Mouse (Mus musculus): ENCODE measurements at regions not wholly inside any gene's neighbourhood (a gene's known extent, or its start where the extent isn't known, plus 50 kb on each side); places are given as distances from the start of the nearest gene placed in this dataset.

DNA sequence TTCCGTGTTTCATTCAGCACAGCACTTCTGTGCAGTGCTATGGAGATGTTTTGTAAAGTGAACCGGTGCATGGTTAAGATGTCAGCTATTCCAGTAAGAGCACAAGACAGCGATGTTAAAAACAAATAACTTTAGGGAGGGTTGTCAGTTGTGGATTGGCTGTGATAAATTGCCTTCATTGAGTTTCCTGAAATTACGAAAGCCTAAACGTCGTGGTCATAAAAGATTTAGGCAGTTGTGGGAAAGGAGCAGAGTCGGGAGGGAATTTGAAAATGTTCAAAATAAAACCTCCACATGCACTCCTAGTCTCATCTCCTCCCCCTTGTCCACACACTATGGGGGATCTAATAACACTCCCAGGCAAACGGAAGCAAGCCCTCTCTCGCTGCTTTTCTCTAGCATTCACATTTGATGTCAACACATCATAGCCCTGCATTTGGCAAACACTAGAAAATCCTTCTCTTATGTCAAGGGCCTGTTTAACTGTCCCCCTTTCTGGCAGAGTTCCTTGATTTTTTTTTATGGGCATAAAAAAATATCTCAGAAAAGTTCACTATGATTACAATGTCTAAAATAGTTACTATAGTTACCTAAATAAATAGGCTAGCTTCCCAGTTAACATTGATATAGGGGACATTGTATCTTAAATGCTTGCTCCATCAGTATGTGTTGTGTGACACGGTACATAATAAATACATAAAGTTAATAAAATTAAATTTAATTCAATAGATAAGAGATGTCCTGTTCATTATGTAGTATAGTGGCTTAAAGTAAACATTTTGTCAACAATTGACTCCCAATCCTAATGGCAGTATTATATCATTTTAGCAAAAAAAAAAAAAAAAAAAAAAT is 589.2 kb upstream of the Kif18a start:
- H3K27ac ChIP-seq (replicated peaks), result no peak overlapping the region
- no peaks in the 10 kb centered on the region for H3K9me3 ChIP-seq
- no peak overlapping the region for H3K4me3 ChIP-seq
- H3K9ac ChIP-seq, result no peak overlapping the region
- ATAC-seq (ENCODE audit: low FRiP score, low read depth), result no peak
- no peaks in the 10 kb centered on the region for H3K27me3 ChIP-seq
- H3K4me1 ChIP-seq (replicated peaks), result no peaks in the 10 kb centered on the region
- no peaks in the 10 kb centered on the region for H3K36me3 ChIP-seq
- H3K4me2 ChIP-seq, result no peak overlapping the region
- 57% methylated on average over 10 of the region's 10 CpGs for WGBS

DNA sequence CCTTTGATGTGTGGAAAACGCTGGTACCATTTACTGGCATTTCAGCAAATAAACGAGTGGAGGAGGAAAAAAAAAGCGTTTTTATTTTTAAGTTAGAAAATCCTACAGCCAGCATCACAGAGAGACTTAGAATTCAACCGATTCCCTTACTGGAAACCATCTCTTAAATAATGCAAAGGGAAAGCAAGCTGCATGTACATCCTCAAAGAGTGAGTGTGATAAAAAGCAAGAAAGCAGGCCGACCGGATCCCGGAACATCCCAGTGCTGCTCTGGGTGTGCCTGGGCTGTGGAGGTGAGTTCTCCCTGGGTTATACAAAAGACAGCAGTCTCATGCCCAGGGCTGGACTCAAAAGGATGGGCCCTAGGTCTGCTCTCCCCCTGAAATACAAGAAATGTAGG is 579.2 kb upstream of the Kif18a start:
- Histone ChIP-seq H3K27me3 (no peaks in the 10 kb centered on the region), H3K36me3 (no peaks in the 10 kb centered on the region), H3K4me2 (no peak overlapping the region), H3K9me3 (no peaks in the 10 kb centered on the region), H3K4me3 (no peak overlapping the region), H3K4me1 (replicated peaks) (no peaks in the 10 kb centered on the region), H3K9ac (no peak overlapping the region), H3K27ac (replicated peaks) (no peak overlapping the region)
- WGBS, result 78% methylated on average over 7 of the region's 7 CpGs
- no peak for ATAC-seq (ENCODE audit: low FRiP score, low read depth)

GRCm38 (mm10) chr2:108707856-108708855 is 572.4 kb upstream of the Kif18a start:
- Histone ChIP-seq H3K4me1 (replicated peaks) (no peaks in the 10 kb centered on the region), H3K4me2 (no peak overlapping the region), H3K9me3 (no peaks in the 10 kb centered on the region), H3K4me3 (no peak overlapping the region), H3K9ac (no peak overlapping the region), H3K36me3 (no peaks in the 10 kb centered on the region), H3K27me3 (no peaks in the 10 kb centered on the region), H3K27ac (replicated peaks) (no peak overlapping the region)
- ATAC-seq (ENCODE audit: low FRiP score, low read depth), result no peak
- WGBS, result 85% methylated on average over 5 of the region's 5 CpGs

- no peak overlapping the region for H3K4me2 ChIP-seq
- ATAC-seq (ENCODE audit: low FRiP score, low read depth), result no peak
- no peaks in the 10 kb centered on the region for H3K9me3 ChIP-seq
- no peaks in the 10 kb centered on the region for H3K36me3 ChIP-seq
- H3K27me3 ChIP-seq, result no peaks in the 10 kb centered on the region
- H3K27ac ChIP-seq (replicated peaks), result no peak overlapping the region
- no peak overlapping the region for H3K4me3 ChIP-seq
- 90% methylated on average over 3 of the region's 3 CpGs for whole genome bisulfite sequencing
- no peaks in the 10 kb centered on the region for H3K4me1 ChIP-seq (replicated peaks)
- no peak overlapping the region for H3K9ac ChIP-seq
Measured at GRCm38 (mm10) chr2:108742079-108742478, 538.5 kb upstream of the Kif18a start.

DNA sequence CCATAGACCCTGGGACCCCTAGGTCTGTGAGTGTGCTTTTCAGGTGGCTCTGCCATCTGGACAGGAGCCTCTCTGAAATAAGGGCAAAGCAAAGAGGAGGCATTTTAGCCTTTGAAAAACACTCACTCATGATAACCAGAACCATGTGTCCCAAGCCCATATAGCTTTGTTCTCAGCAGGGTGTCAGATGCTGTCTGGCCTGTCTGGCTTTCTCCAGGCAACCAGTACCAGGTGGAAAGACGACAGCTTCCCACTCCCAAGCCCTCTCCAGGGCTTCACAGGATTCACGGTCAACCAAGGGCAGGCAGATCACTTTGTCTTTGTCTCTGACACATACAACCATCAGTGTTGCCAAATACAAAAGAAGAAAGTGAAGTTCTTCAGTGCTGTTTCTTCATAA is 537.0 kb upstream of the Kif18a start:
- no peak overlapping the region for H3K4me2 ChIP-seq
- WGBS, result 20% methylated on average over 2 of the region's 2 CpGs
- H3K36me3 ChIP-seq, result no peaks in the 10 kb centered on the region
- no peak for ATAC-seq (ENCODE audit: low FRiP score, low read depth)
- no peaks in the 10 kb centered on the region for H3K27me3 ChIP-seq
- no peaks in the 10 kb centered on the region for H3K9me3 ChIP-seq
- H3K4me1 ChIP-seq (replicated peaks), result no peaks in the 10 kb centered on the region
- no peak overlapping the region for H3K27ac ChIP-seq (replicated peaks)
- no peak overlapping the region for H3K4me3 ChIP-seq
- no peak overlapping the region for H3K9ac ChIP-seq

- H3K9ac ChIP-seq, result no peak overlapping the region
- H3K4me1 ChIP-seq (replicated peaks), result no peaks in the 10 kb centered on the region
- H3K9me3 ChIP-seq, result no peaks in the 10 kb centered on the region
- H3K27ac ChIP-seq (replicated peaks), result no peak overlapping the region
- 85% methylated on average over 2 of the region's 2 CpGs for WGBS
- ATAC-seq (ENCODE audit: low FRiP score, low read depth), result no peak
- H3K27me3 ChIP-seq, result no peaks in the 10 kb centered on the region
- no peak overlapping the region for H3K4me3 ChIP-seq
- no peak overlapping the region for H3K4me2 ChIP-seq
- H3K36me3 ChIP-seq, result no peaks in the 10 kb centered on the region
Measured at GRCm38 (mm10) chr2:108744797-108745196, 535.7 kb upstream of the Kif18a start.

DNA sequence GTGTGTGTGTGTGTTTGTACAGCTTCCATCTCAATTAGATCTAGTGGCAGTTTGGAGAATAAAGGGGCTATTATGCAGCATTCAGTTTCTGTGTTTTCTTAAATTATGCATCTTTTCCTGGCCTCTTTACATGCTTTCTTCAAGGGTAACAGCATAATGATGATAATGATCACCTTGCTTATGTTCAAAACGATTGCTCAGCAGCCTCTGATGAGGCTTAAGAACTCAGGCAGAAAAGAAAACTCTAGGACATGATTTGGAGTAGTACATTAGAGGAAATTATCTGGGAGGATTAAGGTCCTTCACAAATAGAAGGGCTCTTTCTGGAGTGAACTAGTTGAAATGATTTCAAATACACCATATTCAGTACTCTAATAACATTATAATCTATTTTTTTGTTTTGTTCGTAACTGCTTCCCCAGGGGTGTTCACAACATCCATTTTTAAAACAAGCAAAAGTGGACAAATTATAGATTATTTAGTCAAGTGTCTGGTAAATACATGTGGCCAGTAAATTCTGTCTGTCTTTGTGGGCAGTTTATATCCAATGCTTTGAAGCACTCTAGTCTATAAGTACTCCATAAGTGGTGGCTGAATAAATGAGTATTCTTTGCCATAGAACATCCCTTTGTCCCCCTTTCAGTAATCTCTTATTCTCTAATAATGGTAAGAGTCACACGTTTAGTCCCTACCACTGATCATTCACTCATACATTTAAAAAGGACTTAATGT is 526.9 kb upstream of the Kif18a start:
- Histone ChIP-seq H3K9ac (no peak overlapping the region; the same call in 1 of the 2 replicates), H3K4me1 (replicated peaks) (no peaks in the 10 kb centered on the region), H3K4me2 (no peak overlapping the region), H3K36me3 (no peaks in the 10 kb centered on the region), H3K4me3 (no peak overlapping the region), H3K9me3 (no peaks in the 10 kb centered on the region), H3K27me3 (no peaks in the 10 kb centered on the region), H3K27ac (replicated peaks) (no peak overlapping the region)
- WGBS, result 63% methylated on average over 3 of the region's 3 CpGs
- ATAC-seq (ENCODE audit: low FRiP score, low read depth), result no peak

GRCm38 (mm10) chr2:108755821-108756220 is 524.7 kb upstream of the Kif18a start:
- Histone ChIP-seq H3K36me3 (no peaks in the 10 kb centered on the region), H3K4me3 (no peak overlapping the region), H3K9ac (no peak overlapping the region), H3K4me1 (replicated peaks) (no peaks in the 10 kb centered on the region), H3K27me3 (no peaks in the 10 kb centered on the region), H3K9me3 (no peaks in the 10 kb centered on the region), H3K27ac (replicated peaks) (no peak overlapping the region), H3K4me2 (no peak overlapping the region)
- WGBS, result 93% methylated on average over 1 of the region's 1 CpGs
- ATAC-seq (ENCODE audit: low FRiP score, low read depth), result no peak

- ATAC-seq (ENCODE audit: low FRiP score, low read depth), result no peak
- 85% methylated on average over 1 of the region's 1 CpGs for WGBS
- H3K9ac ChIP-seq, result no peak overlapping the region
- H3K27me3 ChIP-seq, result no peaks in the 10 kb centered on the region
- no peak overlapping the region for H3K4me3 ChIP-seq
- H3K36me3 ChIP-seq, result no peaks in the 10 kb centered on the region
- H3K27ac ChIP-seq (replicated peaks), result no peak overlapping the region
- no peaks in the 10 kb centered on the region for H3K9me3 ChIP-seq
- H3K4me2 ChIP-seq, result no peak overlapping the region
- no peaks in the 10 kb centered on the region for H3K4me1 ChIP-seq (replicated peaks)
Measured at GRCm38 (mm10) chr2:108756251-108756650, 524.3 kb upstream of the Kif18a start.

- no peak for ATAC-seq (ENCODE audit: low FRiP score, low read depth)
- no peaks in the 10 kb centered on the region for H3K4me1 ChIP-seq (replicated peaks)
Measured at GRCm38 (mm10) chr2:108764703-108765102, 515.8 kb upstream of the Kif18a start.

DNA sequence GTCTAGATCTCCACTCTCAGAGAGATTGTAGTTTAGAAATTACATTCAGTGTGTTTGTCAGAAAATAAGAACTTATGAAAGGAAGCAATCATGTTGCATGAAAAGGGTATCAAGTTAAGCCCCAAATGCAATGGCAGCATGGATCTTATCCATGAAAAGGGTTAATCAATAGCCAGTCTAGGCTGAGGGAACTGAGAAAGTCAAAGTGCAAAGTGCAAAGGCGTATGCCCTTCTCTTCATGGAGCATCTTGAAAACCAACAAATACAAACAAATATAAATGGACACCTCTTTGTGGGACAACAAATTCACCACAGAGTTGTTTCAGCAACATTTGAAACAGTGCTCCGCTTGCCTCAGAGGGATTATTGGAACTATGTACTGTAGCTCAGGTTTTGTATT is 514.1 kb upstream of the Kif18a start:
- ATAC-seq (ENCODE audit: low FRiP score, low read depth), result no peak
- Histone ChIP-seq H3K36me3 (no peaks in the 10 kb centered on the region), H3K27me3 (no peaks in the 10 kb centered on the region), H3K9ac (no peak overlapping the region), H3K27ac (replicated peaks) (no peak overlapping the region), H3K4me2 (no peak overlapping the region), H3K4me3 (no peak overlapping the region), H3K4me1 (replicated peaks) (no peaks in the 10 kb centered on the region), H3K9me3 (no peaks in the 10 kb centered on the region)
- 92% methylated on average over 2 of the region's 2 CpGs for WGBS

More at GRCm38 (mm10) chr2:108764703-108765102, 515.8 kb upstream of the Kif18a start:
- Histone ChIP-seq H3K27ac (replicated peaks) (no peak overlapping the region), H3K27me3 (no peaks in the 10 kb centered on the region), H3K36me3 (no peaks in the 10 kb centered on the region), H3K9me3 (no peaks in the 10 kb centered on the region), H3K4me2 (no peak overlapping the region), H3K4me3 (no peak overlapping the region), H3K9ac (no peak overlapping the region)
- WGBS, result 84% methylated on average over 4 of the region's 4 CpGs

Measured in hindbrain, embryonic 15.5 days (tissue).